Mouse (Mus musculus) NIH3T3 (cell line): ENCODE measurements around the gene Lef1.

Source experiments
- DNase-seq: peaks from one replicate; pipeline ENCODE4 v3.0.0-alpha.2; 2012; ENCODE audit warnings: low read depth

The Lef1 gene

GRCm38 (mm10) chr3:131107301-131108093, 2.8 kb upstream of the Lef1 start:
- DNase-seq, result no peak

GRCm38 (mm10) chr3:131108094-131108653, 2.1 kb upstream of the Lef1 start:
- no peak for DNase-seq

- no peak for DNase-seq
Measured at GRCm38 (mm10) chr3:131109066-131109685, 1.1 kb upstream of the Lef1 start.

DNA sequence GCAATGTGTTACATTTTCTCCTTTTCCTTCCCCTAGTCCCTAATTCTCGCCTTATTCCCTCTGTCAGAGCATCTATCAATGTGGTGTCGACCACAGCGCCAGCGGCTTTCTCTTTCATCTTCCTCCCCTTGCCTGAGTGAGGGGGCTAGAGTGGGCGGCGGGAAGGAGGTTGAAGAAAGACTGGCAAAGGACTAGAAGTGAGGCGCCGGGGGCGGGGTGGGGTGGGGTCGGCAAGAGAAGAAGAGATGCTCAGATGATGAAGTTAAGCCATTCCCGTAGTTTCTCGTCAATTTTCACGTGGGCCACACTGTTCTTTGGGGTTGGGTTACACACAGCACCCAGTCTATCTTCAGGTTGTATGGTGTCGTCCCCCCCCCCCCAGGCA, 593 bp upstream of the Lef1 start:
- DNase-seq, result no peak

DNA sequence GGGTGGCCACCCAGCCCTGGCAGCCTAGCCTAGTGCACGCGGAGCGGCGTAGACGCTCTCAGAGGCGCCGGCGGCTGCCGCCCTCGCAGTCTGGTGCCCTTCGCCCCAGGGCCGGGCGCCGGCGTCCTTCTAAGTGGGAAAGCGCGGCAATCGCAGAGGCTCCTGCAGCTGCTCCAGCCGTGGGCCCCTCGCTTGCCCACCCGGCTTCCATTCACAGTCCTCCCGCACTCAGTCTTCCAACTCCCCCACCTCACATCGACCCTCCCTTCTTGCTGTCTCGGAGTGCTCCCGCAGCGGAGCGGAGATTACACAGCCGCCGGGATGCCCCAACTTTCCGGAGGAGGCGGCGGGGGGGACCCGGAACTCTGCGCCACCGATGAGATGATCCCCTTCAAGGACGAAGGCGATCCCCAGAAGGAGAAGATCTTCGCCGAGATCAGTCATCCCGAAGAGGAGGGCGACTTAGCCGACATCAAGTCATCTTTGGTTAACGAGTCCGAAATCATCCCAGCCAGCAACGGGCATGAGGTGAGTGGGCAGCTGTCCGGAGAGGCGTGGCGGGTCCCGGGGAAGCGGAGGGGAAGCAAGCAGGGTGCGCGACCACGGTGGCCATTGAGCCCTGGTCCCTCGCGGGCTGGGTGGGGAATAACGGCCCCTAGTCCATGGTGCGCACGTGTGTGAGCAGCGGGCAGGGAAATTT, 1.0 kb downstream of the Lef1 start:
- DNase-seq, result peak; percentile 40

DNA sequence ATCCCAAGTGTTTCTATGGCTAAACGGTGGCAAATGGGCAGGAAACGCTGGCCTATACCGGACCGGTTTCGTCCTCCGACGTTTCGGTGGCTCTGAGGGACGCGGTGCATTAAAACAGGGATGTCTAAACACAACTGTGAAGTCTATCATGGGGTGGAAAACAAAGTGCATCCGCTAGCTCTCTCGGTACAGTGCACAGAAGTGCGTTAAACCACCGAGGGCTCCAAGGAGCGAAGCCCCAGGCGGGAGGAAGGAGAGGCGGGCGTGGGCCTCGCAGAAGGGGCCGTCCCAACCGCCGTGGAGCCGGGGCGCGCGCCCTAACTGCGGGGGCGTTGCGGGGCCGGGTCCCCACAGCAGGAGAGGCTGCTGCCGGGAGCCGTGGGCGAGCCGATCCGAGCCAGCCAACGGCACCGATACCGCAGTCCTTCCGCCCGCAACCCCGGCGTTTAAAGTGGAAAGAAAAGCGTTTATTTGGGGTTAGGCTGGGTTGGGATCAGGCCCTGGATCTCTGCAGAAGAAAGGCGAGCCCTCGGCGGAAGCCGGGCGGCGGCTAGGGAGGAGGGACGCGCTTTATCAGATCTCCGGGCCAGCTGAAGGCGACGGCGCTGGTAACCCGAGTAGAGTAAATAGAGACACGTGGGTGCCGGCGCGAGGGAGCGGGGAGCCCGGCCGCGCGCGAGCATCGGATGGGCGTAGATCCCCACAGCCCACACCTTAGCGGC, 1.7 kb downstream of the Lef1 start:
- peak; percentile 62 for DNase-seq

DNA sequence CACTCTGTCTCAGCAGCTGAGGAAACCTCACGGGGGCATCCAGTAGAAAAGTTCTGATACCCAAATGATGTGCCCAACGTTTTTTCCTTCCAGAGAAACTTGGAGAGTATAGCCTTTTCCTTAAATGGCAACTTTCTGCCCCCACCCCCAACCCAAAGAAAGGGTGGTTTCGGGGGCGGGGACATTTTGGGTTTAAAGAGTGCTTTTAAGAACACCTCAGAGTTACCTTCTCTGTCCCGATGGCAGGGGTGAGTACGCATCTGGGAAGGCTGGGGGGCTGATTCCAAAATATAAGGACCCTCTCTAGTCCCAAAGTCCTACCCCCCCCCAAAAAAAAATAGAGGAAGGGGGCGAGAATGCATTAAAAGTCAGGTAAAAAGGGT, 2.3 kb downstream of the Lef1 start:
- DNase-seq, result no peak

DNA sequence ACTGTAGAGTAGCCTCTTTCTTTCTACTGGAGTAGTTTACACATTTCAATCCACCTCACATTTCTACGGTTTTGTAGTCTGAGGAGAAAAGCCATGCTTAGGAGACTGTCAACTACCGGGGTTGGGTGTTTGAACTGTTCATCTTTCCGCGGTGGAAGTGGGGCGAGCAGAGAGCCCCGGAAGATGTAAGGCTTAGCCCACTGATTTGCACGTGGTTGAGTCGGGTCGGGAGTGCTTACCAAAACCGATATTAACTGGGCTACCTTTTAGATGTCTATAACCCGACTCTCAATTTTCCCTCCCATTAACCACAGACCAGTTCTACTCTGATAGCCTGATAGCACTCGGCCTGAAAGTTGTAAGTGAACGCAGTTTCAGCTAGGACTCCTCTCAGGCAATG, 2.8 kb downstream of the Lef1 start:
- no peak for DNase-seq

DNA sequence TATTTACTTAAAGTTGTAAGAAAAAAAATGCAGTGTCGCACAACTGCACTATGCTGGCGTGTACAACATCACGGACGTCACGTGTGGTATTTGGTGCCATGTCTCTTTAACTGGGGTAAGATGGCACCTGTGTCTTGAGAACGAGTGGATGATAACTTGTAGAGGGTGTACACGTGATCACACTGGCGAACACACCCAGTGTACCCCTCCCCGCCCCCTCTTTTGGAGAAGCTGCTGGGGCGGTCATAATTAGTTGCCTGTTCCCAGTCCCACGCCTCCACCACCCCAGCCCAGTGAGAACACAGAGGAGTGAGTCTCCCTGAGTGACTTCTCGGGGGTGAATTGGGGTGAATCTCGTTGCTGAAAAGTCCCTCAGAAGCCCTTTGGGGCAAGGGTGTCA, 5.8 kb downstream of the Lef1 start:
- no peak for DNase-seq

DNA sequence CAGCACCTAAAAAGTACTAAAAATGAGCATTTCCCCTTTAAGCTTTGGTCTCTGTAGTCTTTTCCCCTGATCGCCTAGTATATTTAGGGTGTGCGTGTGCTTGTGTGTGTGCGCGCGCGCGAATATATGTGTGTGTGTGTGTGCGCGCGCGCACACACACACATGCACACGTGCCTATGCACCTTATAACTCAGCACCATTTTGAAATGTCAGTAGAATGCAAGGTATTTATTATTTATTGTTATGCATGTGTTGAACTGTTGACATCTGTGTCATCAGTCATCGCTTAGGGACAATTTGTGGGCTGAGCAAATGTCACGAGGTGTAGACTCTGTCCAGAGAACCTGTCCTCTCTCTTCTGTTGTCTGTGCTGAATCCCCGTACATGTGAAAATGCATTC, 7.1 kb downstream of the Lef1 start:
- no peak for DNase-seq

GRCm38 (mm10) chr3:131117883-131118282, 7.6 kb downstream of the Lef1 start:
- DNase-seq, result no peak

DNA sequence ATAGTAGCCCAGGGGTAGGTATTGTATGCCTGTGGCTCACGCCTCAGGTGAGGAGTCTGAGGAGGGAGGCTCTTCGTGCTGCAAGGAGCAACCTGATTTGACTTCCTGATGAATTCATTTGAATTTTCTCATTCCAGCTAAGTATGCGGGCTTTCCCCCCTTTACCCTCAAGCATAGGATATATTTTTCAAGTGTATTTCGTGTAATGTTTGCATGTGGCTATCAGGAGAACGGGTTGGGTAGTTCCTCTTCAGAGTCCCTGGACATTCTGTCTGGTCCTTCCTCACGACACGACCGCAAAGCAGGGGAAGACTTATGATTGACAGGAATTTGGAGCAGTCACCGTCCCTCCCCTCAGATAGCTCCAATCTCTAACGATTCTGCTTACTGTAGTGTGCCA, 9.2 kb downstream of the Lef1 start:
- DNase-seq, result no peak

GRCm38 (mm10) chr3:131123501-131123900, 13.2 kb downstream of the Lef1 start:
- DNase-seq, result no peak

DNA sequence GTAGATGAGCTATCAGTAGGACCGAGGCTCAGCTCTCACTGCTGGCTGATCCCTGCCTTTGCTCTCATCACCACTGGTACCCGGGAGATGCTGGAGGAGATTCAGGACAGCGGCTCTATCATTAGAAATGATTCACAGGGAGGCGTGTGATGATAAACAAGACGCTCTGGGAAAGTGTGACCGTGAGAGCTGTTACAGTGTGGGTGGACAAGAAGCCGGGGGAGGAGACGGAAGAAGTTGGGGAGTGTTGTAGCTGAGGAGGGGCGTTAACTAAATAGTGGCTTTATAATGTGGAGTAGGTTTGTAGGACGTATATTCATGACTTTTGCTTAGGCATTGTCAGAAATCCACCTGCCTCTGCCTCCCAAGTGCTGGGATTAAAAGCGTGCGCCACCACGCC, 15.6 kb downstream of the Lef1 start:
- no peak for DNase-seq

DNA sequence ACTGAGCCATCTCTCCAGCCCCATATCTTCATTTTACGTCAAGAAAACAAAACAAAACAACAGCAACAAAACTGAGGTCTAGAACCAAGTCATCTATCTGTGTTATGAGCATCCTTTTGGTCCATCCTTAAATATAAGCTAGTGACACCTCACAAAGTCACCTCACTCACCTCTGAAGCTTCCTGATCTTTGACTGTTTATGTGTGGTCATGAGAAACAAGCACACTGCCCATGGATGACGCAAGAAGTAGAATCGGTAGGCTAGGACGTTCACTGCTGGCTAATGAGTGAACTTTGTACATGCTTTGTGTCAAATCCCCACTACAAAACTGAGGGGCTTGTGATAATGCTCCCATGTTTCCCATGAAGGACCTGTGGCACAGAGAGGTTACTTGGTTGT, 16.2 kb downstream of the Lef1 start:
- no peak for DNase-seq

DNA sequence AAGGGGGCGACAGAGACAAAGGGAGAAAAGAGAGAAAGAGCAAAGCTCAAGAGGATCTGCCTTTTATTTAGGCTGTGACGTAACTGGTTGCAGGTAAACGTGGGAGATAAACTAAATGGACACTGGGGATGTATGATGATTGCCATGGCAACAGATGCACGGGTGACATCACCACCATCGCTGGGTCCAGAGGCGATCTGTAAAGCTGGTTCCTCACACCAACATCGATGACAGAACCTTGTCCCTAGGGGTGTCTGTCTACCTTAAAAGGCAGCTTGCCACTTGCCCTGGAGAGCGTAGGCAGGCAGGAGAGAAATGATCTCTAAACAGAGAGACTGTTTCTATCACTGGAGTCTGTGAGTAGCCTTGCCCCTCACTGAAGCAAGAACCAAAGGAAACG, 23.7 kb downstream of the Lef1 start:
- DNase-seq, result no peak

- no peak for DNase-seq
Measured at GRCm38 (mm10) chr3:131135434-131135833, 25.2 kb downstream of the Lef1 start.

DNA sequence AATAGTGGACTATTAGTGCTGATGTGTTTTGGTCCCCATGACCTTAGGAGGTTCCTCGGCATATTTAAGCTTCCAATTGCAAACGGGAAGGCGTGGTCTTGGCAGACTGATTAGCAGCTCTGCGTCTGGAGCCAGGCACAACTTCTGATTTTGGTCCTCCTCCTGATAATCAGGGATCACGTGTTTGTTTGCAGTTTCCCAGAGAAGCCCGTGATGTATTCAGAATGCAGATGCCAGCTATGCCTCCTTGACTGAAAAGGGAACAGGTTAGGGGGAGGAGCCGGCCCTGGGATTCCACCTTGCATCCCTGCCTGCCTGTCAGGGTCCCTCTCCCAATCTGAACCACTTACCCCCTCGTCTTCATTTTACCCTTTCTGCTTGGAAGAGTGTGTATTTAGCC, 26.2 kb downstream of the Lef1 start:
- DNase-seq, result no peak

GRCm38 (mm10) chr3:131137119-131137781, 27.0 kb downstream of the Lef1 start:
- no peak for DNase-seq

DNA sequence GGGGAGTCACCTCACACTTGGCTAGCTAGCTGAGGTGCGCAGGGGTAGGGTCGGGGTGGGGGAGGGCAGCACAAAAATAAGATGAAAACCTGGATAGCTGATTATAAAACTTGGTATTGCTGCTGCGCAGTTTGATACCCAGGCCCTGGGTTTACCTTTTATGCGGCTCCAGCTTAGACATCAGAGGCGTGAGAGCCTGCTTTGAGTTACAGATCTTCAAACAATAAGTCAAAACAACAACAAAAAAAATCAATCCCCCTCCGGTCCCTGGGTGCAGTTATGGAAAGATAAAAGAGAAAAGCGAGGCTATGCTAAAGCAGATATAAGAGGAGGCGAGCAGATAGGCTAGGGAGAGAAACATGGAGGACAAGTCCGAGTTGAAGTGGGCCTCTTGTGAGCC, 28.0 kb downstream of the Lef1 start:
- no peak for DNase-seq

- no peak for DNase-seq
Measured at GRCm38 (mm10) chr3:131138797-131139196, 28.5 kb downstream of the Lef1 start.
